Mouse (Mus musculus) CH12.LX (cell line): ENCODE results near the gene Serpinb1a. TPM values are rescaled to one million over a fixed set of nuclear protein-coding genes. Genes with fewer than 3 reads are reported as not detected.

Source experiments
- DNase-seq: peaks from one replicate; pipeline ENCODE4 v3.0.0-alpha.2; 2013; ENCODE audit errors: extremely low read depth
- H3K27ac ChIP-seq: 2 replicates; pipeline ENCODE4 v1.5.1; 2012; ENCODE audit warnings: low read depth, mild to moderate bottlenecking, control low read depth, moderate library complexity; ENCODE audit not compliant: insufficient read depth
- H3K27me3 ChIP-seq: replicated peaks from 2 replicates; pipeline ENCODE3; 2012; ENCODE audit warnings: inconsistent platforms
- H3K36me3 ChIP-seq, 2 experiments: replicated peaks in 1 of 2; 2 replicates each; pipeline versions ENCODE3 to v1.6.1; 2012; ENCODE audit warnings: inconsistent platforms in 1 of 2, low read length in 1 of 2, mild to moderate bottlenecking in 1 of 2, mixed read lengths in 1 of 2, moderate library complexity in 1 of 2; ENCODE audit not compliant: control insufficient read depth in 1 of 2, insufficient read depth in 1 of 2
- H3K4me1 ChIP-seq, 2 experiments: 2 replicates each; pipeline ENCODE4 v1.6.1; 2012; ENCODE audit warnings: inconsistent platforms in 1 of 2, moderate library complexity in 1 of 2; ENCODE audit not compliant: insufficient read depth in 2 of 2, control insufficient read depth in 1 of 2
- H3K4me2 ChIP-seq: 2 replicates; pipeline ENCODE4 v1.6.1; 2012; ENCODE audit warnings: low read depth, mild to moderate bottlenecking, control low read depth; ENCODE audit not compliant: poor library complexity, insufficient read depth, severe bottlenecking
- H3K4me3 ChIP-seq, 3 experiments: fragments of 150-350 bp in 1 of 3; sonication (generic) in 1 of 3; replicated peaks in 1 of 3; 2 replicates each; pipeline versions ENCODE3 to v1.5.1; 2011 to 2012; ENCODE audit warnings: low read depth in 2 of 3, low read length in 2 of 3, mild to moderate bottlenecking in 2 of 3, moderate library complexity in 2 of 3, control low read depth in 1 of 3, improper control_type of control experiment in 1 of 3, inconsistent platforms in 1 of 3, mixed read lengths in 1 of 3; ENCODE audit not compliant: poor library complexity in 1 of 3
- H3K79me2 ChIP-seq: replicated peaks from 2 replicates; pipeline ENCODE4 v1.6.1; 2012; ENCODE audit warnings: mild to moderate bottlenecking, moderate library complexity; ENCODE audit not compliant: control insufficient read depth, poor library complexity, insufficient read depth, severe bottlenecking; ENCODE audit errors: extremely low read depth
- H3K9ac ChIP-seq: 2 replicates; pipeline ENCODE4 v1.6.1; 2012; ENCODE audit warnings: low read depth, mild to moderate bottlenecking, control low read depth, moderate library complexity; ENCODE audit not compliant: insufficient read depth
- H3K9me3 ChIP-seq: replicated peaks from 2 replicates; pipeline ENCODE3; 2012; ENCODE audit warnings: low read length, inconsistent platforms, mixed read lengths
- BHLHE40 ChIP-seq: IDR thresholded peaks from 2 replicates; pipeline ENCODE4 v1.6.1; 2011; ENCODE audit warnings: mild to moderate bottlenecking, low read depth, low read length, improper control_type of control experiment
- CTCF ChIP-seq, 2 experiments: IDR thresholded peaks in 1 of 2; conservative IDR thresholded peaks in 1 of 2; 2 replicates each; pipeline ENCODE4 v1.5.1; 2011 to 2012; ENCODE audit warnings: low read depth in 2 of 2, low read length in 2 of 2, improper control_type of control experiment in 1 of 2, inconsistent platforms in 1 of 2, mild to moderate bottlenecking in 1 of 2, moderate library complexity in 1 of 2
- E2F4 ChIP-seq: IDR thresholded peaks from 2 replicates; pipeline ENCODE4 v1.6.1; 2011; ENCODE audit warnings: low read depth, low read length, improper control_type of control experiment; ENCODE audit not compliant: insufficient replicate concordance
- ELF1 ChIP-seq: IDR thresholded peaks from 2 replicates; pipeline ENCODE4 v1.6.1; 2014; ENCODE audit warnings: low read depth, mild to moderate bottlenecking, inconsistent platforms, low read length, improper control_type of control experiment
- ETS1 ChIP-seq: conservative IDR thresholded peaks from 2 replicates; pipeline ENCODE4 v1.6.1; 2012; ENCODE audit warnings: low read depth, mild to moderate bottlenecking, inconsistent platforms, low read length, improper control_type of control experiment, moderate library complexity
- GABPA ChIP-seq: IDR thresholded peaks from 2 replicates; pipeline ENCODE4 v1.6.1; 2012; ENCODE audit warnings: low read depth, low read length, improper control_type of control experiment, inconsistent platforms; ENCODE audit not compliant: insufficient replicate concordance
- IRF4 ChIP-seq: IDR thresholded peaks from 2 replicates; pipeline ENCODE4 v1.6.1; 2014; ENCODE audit warnings: low read depth, mild to moderate bottlenecking, inconsistent platforms, low read length, improper control_type of control experiment
- JUND ChIP-seq: conservative IDR thresholded peaks from 2 replicates; pipeline ENCODE4 v1.6.1; 2011; ENCODE audit warnings: low read depth, low read length, improper control_type of control experiment
- KAT2A ChIP-seq: IDR thresholded peaks from 2 replicates; pipeline ENCODE4 v1.6.1; 2012; ENCODE audit warnings: low read length, improper control_type of control experiment, inconsistent platforms; ENCODE audit not compliant: insufficient replicate concordance
- MAFK ChIP-seq: IDR thresholded peaks from 2 replicates; pipeline ENCODE4 v1.6.1; 2011; ENCODE audit warnings: low read length, improper control_type of control experiment; ENCODE audit not compliant: insufficient replicate concordance
- MAX ChIP-seq: IDR thresholded peaks from 2 replicates; pipeline ENCODE4 v1.6.1; 2011; ENCODE audit warnings: low read length, improper control_type of control experiment
- MEF2A ChIP-seq: IDR thresholded peaks from 2 replicates; pipeline ENCODE4 v1.6.1; 2014; ENCODE audit warnings: low read depth, mild to moderate bottlenecking, inconsistent platforms, low read length, improper control_type of control experiment, borderline replicate concordance
- MYC ChIP-seq: IDR thresholded peaks from 2 replicates; pipeline ENCODE4 v1.6.1; 2011; ENCODE audit warnings: low read depth, mild to moderate bottlenecking, improper control_type of control experiment, low read length
- NELFE ChIP-seq: IDR thresholded peaks from 2 replicates; pipeline ENCODE4 v1.6.1; 2011; ENCODE audit warnings: low read depth, low read length, improper control_type of control experiment
- PAX5 ChIP-seq: IDR thresholded peaks from 2 replicates; pipeline ENCODE4 v1.6.1; 2012; ENCODE audit warnings: low read length, inconsistent platforms, mixed read lengths
- POLR2AphosphoS2 ChIP-seq: IDR thresholded peaks from 2 replicates; pipeline ENCODE4 v1.6.1; 2011; ENCODE audit warnings: low read depth, low read length, improper control_type of control experiment
- RAD21 ChIP-seq: IDR thresholded peaks from 2 replicates; pipeline ENCODE4 v1.6.1; 2011; ENCODE audit warnings: low read depth, mild to moderate bottlenecking, low read length, improper control_type of control experiment, moderate library complexity
- RCOR1 ChIP-seq: conservative IDR thresholded peaks from 2 replicates; pipeline ENCODE4 v1.6.1; 2012; ENCODE audit warnings: low read depth, mild to moderate bottlenecking, inconsistent platforms, low read length, improper control_type of control experiment
- SIN3A ChIP-seq: IDR thresholded peaks from 2 replicates; pipeline ENCODE4 v1.6.1; 2012; ENCODE audit warnings: low read length, improper control_type of control experiment, inconsistent platforms
- SMC3 ChIP-seq: IDR thresholded peaks from 2 replicates; pipeline ENCODE4 v1.6.1; 2011; ENCODE audit warnings: low read depth, low read length, improper control_type of control experiment
- TBP ChIP-seq: conservative IDR thresholded peaks from 2 replicates; pipeline ENCODE4 v1.6.1; 2011; ENCODE audit warnings: low read depth, low read length, improper control_type of control experiment
- USF1 ChIP-seq: IDR thresholded peaks from 2 replicates; pipeline ENCODE4 v1.6.1; 2014; ENCODE audit warnings: low read depth, mild to moderate bottlenecking, inconsistent platforms, low read length, improper control_type of control experiment
- USF2 ChIP-seq: conservative IDR thresholded peaks from 2 replicates; pipeline ENCODE4 v1.6.1; 2011; ENCODE audit warnings: low read depth, low read length, improper control_type of control experiment
- ZC3H11A ChIP-seq: IDR thresholded peaks from 2 replicates; pipeline ENCODE4 v1.6.1; 2012; ENCODE audit warnings: low read depth, mild to moderate bottlenecking, inconsistent platforms, low read length, improper control_type of control experiment
- ZNF384 ChIP-seq: IDR thresholded peaks from 2 replicates; pipeline ENCODE4 v1.6.1; 2012; ENCODE audit warnings: low read depth, low read length, improper control_type of control experiment, inconsistent platforms
- dilution Hi-C: fragments of 300-500 bp; cut with MboI; formaldehyde crosslinking; loops from 2 replicates; pipeline ENCODE4 v1.14.3; 2020; ENCODE audit warnings: low sequenced_read_pairs; ENCODE audit not compliant: extremely low pct_unique_long_range_greater_than_20kb, extremely low pct_ligation_motif_present
- in situ Hi-C: fragments of 300-500 bp; cut with MboI; formaldehyde crosslinking; loops from 3 replicates; pipeline ENCODE4 v1.14.3; 2019; ENCODE audit warnings: low sequenced_read_pairs, low pct_ligation_motif_present, low pct_unique_long_range_greater_than_20kb, mixed read lengths
- polyA plus RNA-seq: library from polyadenylated mRNA; unstranded; fragments of >175 nt; gene quantifications from 2 replicates; pipeline ENCODE4 v1.2.1, GENCODE M21; 2012; ENCODE audit warnings: low read depth; ENCODE audit not compliant: insufficient read length
- total RNA-seq, 2 experiments: library from RNA; depleted of rRNA; stranded (reverse); fragments of 300-350 nt in 1 of 2; fragments of >200 nt in 1 of 2; gene quantifications; 2 replicates each; pipeline ENCODE4 v1.2.3; 2012 to 2014

The Serpinb1a gene
- total and polyA plus RNA-seq, 3 experiments, result 2.5 to 23.0 (median 9.3) TPM

GRCm38 (mm10) chr13:32832776-32833175, 18.2 kb downstream of the Serpinb1a start:
- in situ Hi-C loops, result no loop called here

GRCm38 (mm10) chr13:32831505-32832273, 19.3 kb downstream of the Serpinb1a start:
- Histone ChIP-seq H3K27ac (no peak overlapping the region), H3K9me3 (no peaks in the 10 kb centered on the region), H3K4me1 (peaks cover 12 to 84% of the 10 kb centered on the region in 2 experiments), H3K36me3 (no peaks in the 10 kb centered on the region), H3K4me3 (no peak overlapping the region), H3K4me2 (no peak overlapping the region), H3K79me2 (no peaks in the 10 kb centered on the region), H3K9ac (no peak overlapping the region), H3K27me3 (no peaks in the 10 kb centered on the region)
- peak; percentile 85 for DNase-seq
- dilution Hi-C loops (no loop called here), in situ Hi-C loops (no loop called here)
- TF ChIP-seq MEF2A (peak; percentile 51; the same call in 1 of the 2 replicates), BHLHE40 (peak; percentile 64), ZNF384 (peak; percentile 38; the same call in 1 of the 2 replicates), JUND (no peak), USF2 (0 out of 2 replicates have a peak, but pooled peaks have one; percentile 9), MAFK (no peak), MAX (peak; percentile 26; the same call in 1 of the 2 replicates), NELFE (no peak), CTCF (conservative IDR thresholded peaks at IDR 0.05 in 1 of 2, IDR thresholded peaks at IDR 0.05 in 1 of 2; ENCODE audit: low read depth in 2 of 2, low read length in 2 of 2) (no peak), IRF4 (no peak), PAX5 (no peak), KAT2A (no peak)

More at GRCm38 (mm10) chr13:32832776-32833175, 18.2 kb downstream of the Serpinb1a start:
- no peak overlapping the region for H3K4me2 ChIP-seq
- no peak overlapping the region for H3K9ac ChIP-seq
- no peak overlapping the region for H3K27ac ChIP-seq
- no peaks in the 10 kb centered on the region for H3K9me3 ChIP-seq
- H3K79me2 ChIP-seq, result no peaks in the 10 kb centered on the region
- no peaks in the 10 kb centered on the region for H3K27me3 ChIP-seq
- no peaks in the 10 kb centered on the region for H3K36me3 ChIP-seq
- dilution Hi-C loops, result no loop called here
- TF ChIP-seq SMC3, result no peak
- TF ChIP-seq, all 38 proteins: peak for 0
- Histone ChIP-seq H3K4me1 (peaks cover 10 to 84% of the 10 kb centered on the region in 2 experiments), H3K4me3 (no peak overlapping the region)
- peak; percentile 19 for DNase-seq

- H3K9me3 ChIP-seq, result no peaks in the 10 kb centered on the region
- no peaks in the 10 kb centered on the region for H3K79me2 ChIP-seq
- H3K27ac ChIP-seq, result no peak overlapping the region
- in situ Hi-C loops (no loop called here), dilution Hi-C loops (no loop called here)
- H3K4me2 ChIP-seq, result no peak overlapping the region
- no peak overlapping the region for H3K4me3 ChIP-seq
- peaks cover 17 to 95% of the 10 kb centered on the region in 2 experiments for H3K4me1 ChIP-seq
- H3K9ac ChIP-seq, result no peak overlapping the region
- peaks cover 0 to under 1% of the 10 kb centered on the region in 2 experiments for H3K36me3 ChIP-seq
- DNase-seq, result no peak
- no peaks in the 10 kb centered on the region for H3K27me3 ChIP-seq
- TF ChIP-seq MYC (no peak), SIN3A (no peak), RAD21 (no peak), ZNF384 (no peak), ETS1 (no peak), TBP (no peak), ELF1 (no peak), ZC3H11A (no peak), GABPA (no peak), E2F4 (no peak), USF1 (no peak), RCOR1 (no peak), POLR2AphosphoS2 (no peak), PAX5 (no peak), CTCF (conservative IDR thresholded peaks at IDR 0.05 in 1 of 2, IDR thresholded peaks at IDR 0.05 in 1 of 2; ENCODE audit: low read depth in 2 of 2, low read length in 2 of 2) (no peak)
Measured at GRCm38 (mm10) chr13:32828886-32829285, 22.1 kb downstream of the Serpinb1a start.
